Mouse (Mus musculus) ovary, postnatal 14 days (tissue): ENCODE results near the gene Serpini2.
"Not testable (repeated sequence)": the region's sequence is repeated elsewhere in the genome, so short reads cannot be mapped to it uniquely, and the experiment has no call there.

Experiments
- DNase-seq: peaks from one replicate; pipeline ENCODE4 v3.0.0; 2022; ENCODE audit warnings: low spot score

Serpini2 gene

DNA sequence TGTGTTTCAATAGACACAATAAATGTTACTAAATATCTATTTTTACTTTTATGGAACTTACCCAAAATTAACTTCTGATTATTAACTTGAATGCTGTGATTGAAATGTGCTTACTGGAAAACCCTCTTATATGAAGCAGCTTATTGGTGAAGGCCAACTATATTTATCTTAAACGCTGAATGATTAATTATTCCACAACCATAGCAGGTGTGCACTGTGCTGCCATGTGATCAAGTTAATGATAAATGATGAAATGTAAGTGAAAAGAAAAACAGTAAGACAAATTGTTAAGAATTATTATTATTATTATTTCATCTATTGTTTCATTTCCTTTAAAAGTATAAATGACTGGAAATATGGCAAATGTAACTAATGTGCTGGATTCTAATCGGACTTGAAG, at the start of gene Serpini2:
Gene Serpini2 (minus strand): TSS at position 101 of the 400 bp plus-strand sequence.
- no peak for DNase-seq

DNA sequence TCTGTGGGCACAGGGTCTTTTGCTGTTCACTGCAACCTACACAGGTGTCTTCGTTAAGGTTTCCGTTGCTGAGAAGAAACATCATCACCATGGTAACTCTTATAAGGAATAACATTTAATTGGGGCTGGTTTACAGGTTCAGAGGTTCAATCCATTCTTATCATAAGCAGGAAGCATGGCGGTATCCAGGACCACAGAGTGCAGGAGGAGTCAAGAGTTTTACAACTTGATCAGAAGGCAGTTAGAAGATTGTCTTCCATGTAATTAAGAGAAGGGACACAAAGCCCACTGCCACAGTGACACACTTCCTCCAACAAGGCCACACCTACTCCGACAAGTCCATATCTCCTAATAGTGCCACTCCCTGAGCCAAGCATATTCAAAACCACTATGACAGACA, 39.0 kb upstream of the Serpini2 start:
- DNase-seq, result no peak

DNA sequence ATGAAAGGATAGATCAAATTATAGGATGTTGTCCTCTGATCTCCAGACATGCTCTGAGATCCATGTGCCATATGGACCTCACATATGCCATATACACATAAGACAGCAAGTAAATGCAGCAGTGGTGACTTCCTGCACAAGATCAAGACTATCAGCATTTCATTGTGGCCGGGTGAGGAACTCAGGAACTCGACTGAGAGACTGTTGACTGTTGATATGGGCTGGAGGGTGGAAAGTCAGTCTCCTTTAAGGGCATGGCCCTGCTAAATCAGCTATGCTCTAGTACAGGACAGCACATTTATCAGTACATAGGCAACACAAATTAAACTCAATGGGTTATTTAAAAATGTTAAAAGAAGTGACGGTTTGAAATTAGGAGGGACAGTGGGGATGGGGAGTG, 38.4 kb upstream of the Serpini2 start:
- no peak for DNase-seq

DNA sequence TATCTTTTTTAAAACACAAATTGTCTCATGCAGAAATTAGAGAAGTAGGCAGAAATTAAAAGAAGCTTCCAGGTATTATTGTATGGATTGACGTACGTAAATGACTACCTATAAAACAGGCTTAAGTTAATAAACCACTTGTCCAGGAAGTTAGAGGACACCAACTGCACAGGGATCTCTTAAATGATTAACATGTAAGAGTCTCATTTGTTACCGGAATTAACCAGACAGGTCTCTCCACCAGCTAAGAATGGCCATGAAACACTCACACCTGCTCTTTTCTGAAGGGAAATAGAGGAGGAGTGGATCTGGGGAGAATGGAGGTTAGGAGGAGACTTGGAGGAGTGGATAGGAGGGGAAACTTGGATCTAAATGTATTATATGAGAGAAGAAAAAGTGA, 35.7 kb upstream of the Serpini2 start:
- DNase-seq, result no peak

DNA sequence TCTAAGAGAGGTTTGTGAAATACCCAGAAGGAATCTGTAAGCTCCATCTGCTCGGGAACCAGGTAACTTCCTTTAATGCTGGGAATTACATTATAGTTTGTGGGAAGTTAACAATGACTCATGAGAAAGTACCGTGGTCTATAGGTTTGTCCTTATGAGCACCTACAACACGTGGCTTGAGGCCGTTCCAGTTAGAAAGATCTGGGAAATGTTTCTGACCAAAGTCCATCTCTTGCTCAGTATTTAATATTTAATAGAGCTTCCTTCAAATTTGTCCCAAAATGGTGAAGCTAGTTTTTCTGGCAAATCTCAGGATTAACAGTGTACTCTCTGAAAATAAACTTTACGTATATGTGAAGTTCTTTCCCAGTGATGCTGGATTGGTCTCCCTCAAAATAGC, 34.7 kb upstream of the Serpini2 start:
- DNase-seq, result no peak

DNA sequence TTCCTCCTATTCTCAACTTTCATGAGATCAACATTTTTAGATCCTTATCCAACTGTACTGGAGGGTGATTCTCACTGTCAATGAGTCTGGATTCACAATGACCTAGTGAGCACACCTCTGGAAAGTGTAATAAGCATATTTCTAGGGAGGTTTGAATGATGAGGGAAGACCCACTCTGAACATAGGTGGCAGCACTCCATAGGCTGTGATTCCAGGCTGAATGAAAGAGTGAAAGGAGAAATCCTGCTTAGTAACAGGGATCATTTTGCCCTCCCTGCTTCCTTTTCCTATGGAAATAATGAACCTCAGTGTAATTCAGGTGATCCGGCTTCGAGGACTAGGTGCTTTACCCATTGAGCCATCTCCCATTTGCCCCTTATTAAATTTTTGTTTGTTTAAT, 31.2 kb upstream of the Serpini2 start:
- DNase-seq, result no peak

DNA sequence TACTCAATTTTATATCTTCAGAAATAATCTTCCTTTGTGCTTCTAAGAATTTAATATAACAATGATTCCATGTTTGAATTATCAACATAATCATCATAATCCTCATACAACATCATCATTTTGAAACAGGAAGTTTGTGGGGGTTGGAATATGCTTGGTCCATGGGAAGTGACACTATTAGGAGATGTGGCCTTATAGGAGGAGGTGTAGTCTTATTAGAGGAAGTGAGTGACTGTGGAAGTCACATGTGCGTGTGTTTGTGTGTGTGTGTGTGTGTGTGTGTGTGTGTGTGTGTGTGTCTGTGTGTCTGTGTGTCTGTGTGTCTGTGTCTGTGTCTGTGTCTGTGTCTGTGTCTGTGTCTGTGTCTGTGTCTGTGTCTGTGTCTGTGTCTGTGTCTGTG, 29.6 kb upstream of the Serpini2 start:
- not testable (repeated sequence) for DNase-seq

DNA sequence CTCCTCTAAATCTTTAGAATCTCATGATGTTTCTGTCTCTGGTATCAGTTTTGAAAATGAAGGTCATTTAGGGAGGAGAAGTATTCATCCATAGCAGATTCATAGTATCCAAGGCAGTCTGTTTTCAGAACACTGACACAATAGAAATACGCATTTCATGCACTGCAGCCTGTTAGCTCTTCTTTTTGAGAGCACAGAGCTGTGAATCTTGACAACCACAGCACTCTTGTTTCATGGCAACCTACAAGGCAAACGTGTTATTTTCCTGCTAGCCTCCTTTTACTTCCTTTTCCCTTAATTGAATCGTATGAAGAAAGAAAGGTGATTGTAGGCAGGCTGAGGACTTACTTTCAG, 27.9 kb upstream of the Serpini2 start:
- no peak for DNase-seq

DNA sequence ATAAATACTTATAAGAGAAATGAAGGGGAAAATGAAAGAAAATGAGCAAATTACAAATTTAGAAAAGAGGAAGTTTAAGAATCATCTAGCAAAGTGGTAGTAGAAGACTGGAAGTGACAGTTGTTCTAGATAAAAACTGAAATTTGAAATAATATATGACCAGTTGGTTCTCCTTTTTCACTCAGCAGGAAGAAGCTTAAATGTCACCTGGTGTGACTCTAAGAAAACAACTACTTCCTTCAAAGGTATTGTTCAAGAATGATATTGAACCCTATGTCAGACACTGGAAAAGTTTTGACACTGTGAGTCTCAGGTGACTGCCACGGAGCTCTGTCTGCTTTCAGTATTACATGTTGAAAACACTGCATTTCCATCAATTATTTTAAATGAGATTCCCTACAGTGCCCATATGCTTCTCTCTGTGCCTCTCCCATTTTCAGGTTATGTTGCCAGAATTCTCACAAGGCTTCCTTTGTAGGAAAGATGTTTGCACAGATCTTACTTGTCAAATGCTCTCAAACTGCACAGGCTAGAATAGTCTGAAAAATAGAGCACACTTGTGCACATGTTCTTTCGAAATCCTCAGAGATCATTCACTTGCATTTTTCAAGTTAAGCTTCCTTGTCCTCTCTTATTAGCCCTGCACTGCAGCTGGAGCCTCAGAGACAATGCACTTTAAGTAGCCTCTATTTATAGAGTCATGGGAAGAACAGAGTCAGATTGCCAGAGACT, 27.3 kb upstream of the Serpini2 start:
- DNase-seq, result no peak

DNA sequence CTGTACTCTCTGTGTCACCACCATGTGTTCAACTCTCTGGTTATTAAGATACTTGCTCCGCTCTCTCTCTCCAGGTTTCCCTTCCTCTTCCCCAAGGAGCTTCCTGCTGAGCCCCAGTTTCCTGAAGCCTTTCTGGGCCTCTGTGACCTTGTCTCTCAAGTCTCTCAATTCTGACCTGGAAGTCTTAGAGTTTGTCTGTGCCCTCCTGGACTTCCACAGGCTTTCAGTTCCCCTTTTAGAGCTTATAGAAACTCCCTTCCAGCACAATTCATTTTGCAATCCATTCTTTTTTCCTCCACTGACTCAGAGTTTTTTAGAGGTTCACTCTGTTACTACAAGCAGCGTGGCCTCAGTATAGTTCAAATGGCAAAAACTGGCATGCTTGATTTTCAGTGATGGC, 23.4 kb upstream of the Serpini2 start:
- DNase-seq, result no peak

DNA sequence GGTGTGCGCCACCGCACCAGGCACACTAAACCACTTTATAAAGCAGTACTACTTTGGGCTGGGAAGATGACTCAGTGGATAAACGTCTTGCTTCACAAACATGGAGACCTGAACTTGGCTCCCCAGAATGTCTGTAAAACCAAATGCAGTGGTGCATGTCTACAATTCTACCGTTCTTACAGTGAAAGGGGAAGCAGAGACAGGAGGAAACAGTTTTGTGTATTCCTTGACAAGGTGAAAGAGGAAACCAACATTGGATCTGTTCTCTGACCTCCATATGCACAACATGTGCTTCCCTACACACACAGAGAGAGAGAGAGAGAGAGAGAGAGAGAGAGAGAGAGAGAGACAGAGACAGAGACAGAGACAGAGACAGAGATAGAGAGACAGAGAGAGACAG, 7.6 kb upstream of the Serpini2 start:
- no peak for DNase-seq

DNA sequence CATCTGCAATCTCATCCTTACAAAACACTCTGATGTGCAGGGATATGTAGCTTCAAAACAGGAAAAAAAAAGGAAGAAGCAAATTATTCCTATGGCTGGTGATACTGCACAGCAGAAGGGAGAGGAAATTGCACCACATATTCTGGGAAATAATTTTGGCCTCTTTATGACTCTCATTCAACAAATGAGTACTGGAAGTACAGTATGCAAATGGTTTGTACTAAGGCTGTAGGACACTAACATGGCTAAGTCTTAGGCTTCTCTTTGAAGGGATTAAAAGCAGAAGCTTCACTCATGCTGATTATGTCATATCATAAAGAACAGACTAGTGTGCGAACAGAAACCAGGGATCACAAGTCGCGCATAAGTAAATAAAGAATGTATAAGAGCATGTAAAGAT, 6.6 kb upstream of the Serpini2 start:
- DNase-seq, result no peak

DNA sequence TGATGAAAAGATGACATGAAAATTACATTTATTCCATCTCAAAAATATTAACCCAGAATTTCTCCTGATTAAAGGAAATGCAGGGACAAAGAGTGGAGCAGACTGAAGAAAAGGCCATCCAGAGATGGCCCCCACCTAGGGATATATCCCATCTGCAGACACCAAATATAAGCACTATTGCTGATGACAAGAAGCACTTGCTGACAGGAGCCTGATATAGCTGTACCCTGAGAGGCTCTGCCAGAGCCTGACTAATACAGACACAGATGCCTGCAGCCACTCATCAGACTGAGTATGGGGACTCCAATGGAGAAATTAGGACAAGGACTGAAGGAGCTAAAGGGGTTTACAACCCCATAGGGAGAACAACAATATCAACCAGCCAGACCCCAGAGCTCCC, 5.2 kb upstream of the Serpini2 start:
- no peak for DNase-seq

DNA sequence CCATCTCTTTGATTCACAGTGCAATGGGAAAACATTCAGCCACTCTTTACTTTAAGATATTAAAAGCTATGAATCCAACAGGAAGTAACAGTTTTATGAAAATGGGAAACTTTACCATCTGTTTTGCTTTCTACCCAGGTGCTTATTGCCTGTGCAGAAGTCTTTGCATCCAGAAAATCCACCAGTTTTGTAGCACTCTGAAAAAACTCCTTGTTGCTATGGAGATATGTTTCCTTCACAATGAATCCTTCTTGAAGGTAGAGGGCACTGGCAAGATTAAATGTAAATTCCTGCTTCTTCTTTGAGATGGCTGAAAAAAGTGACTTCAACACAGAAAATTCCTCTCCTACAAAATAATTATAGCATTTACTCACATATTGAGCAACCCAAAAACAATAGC, 10.5 kb downstream of the Serpini2 start:
- DNase-seq, result no peak

DNA sequence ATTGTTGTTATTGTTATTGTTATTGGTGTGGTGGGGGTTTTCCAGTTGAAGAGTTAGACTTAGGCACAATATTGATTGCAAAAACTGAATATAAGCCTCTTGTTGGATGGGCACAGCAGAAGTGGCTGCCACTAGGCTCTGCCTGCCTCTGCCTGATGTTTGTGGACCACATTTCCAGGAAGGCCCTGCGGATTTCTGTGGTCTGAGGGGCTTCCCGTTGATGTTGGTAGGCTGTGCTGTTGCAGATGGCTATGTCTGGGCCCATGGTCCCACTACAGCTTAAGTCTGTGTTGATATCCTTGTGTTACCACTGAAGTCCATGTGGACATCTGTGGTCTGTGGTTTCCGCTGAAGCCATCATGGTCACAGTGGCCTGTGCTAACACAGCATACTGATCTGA, 50.2 kb downstream of the Serpini2 start:
- DNase-seq, result no peak

DNA sequence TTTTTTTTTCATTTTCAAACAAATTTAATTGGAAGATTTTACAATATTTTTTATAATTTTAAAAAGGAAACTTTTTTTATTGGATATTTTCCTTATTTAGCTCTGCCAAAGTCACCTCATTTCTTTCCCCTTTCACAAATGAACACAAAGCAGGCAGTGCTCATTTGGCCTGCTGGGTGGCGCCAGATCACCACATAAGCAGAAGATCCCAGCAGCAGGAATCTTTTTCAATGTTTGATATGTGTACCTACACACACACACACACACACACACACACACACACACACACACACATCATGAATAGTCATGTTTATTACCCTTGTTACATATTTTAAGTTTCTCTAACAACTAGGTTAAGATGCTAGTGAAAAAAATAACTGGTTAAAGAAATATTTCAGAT, 50.7 kb downstream of the Serpini2 start:
- DNase-seq, result peak; percentile 13

DNA sequence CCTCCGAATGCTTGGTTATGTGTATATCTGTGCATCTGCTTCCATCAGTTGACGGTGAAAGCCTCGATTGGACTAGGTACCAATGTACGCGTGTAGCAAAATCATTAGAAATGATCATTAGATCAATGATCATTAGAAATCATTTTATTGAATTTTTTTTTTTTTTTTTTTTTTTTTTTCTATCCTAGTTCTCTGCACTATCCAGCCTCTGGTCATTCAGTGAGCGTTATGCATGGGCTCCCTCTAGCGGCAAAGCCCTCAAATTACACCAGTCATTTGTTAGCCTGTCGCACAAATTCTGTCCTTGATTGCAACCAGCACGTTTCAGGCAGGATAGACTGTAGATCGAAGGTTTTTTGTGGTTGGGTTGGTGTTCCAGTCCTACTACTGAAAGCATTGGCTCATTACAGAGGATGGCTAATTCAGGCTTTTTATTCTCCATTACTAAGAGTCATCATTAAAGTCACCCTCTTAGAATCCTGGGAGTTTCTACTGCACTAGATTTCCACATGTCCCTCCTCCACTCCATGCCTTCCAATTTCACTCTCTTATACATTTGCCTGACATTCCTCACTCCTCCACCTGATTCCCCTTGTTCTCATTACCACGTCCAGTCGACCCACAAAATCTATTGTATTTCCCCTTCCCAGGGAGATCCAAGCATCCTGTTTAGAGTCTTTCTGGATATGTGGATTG, 66.9 kb downstream of the Serpini2 start:
- peak; percentile 32 for DNase-seq
